Mouse (Mus musculus) midbrain, embryonic 14.5 days (tissue): Measurements from ENCODE around the gene Selplg. TPM values are rescaled to one million over a fixed set of nuclear protein-coding genes. Genes with fewer than 3 reads are reported as not detected.
"Not testable (repeated sequence)": the region's sequence is repeated elsewhere in the genome, so short reads cannot be mapped to it uniquely, and the experiment has no call there.

ENCODE experiments used
- ATAC-seq: fragments of 200-750 bp; cut with Nextera tagmentation; 2 replicates; pipeline ENCODE4 v1.8.0; 2017; ENCODE audit warnings: moderate number of reproducible peaks, moderate library complexity; ENCODE audit not compliant: low FRiP score, low TSS enrichment
- DNase-seq: peaks from one replicate; pipeline ENCODE4 v3.0.0-alpha.2; 2015
- H3K27ac ChIP-seq: fragments of 300-500 bp; sonication (generic); replicated peaks from 2 replicates; pipeline ENCODE4 v1.5.1; 2014; ENCODE audit warnings: mild to moderate bottlenecking, low read depth, low read length, moderate library complexity
- H3K27me3 ChIP-seq: fragments of 300-500 bp; sonication (generic); 2 replicates; pipeline ENCODE4 v1.6.1; 2014; ENCODE audit warnings: low read length, control low read depth, mixed read lengths; ENCODE audit not compliant: control insufficient read depth, insufficient read depth
- H3K36me3 ChIP-seq: fragments of 300-500 bp; sonication (generic); 2 replicates; pipeline ENCODE4 v1.6.1; 2014; ENCODE audit warnings: low read length, control low read depth; ENCODE audit not compliant: control insufficient read depth, insufficient read depth
- H3K4me1 ChIP-seq: fragments of 300-500 bp; sonication (generic); 2 replicates; pipeline ENCODE4 v1.6.1; 2014; ENCODE audit warnings: mild to moderate bottlenecking, antibody characterized with exemption, low read length, control low read depth; ENCODE audit not compliant: control insufficient read depth, insufficient read depth
- H3K4me2 ChIP-seq: fragments of 300-500 bp; sonication (generic); 2 replicates; pipeline ENCODE4 v1.6.1; 2014; ENCODE audit warnings: mild to moderate bottlenecking, low read length, moderate library complexity
- H3K4me3 ChIP-seq: fragments of 300-500 bp; sonication (generic); replicated peaks from 2 replicates; pipeline ENCODE4 v1.5.1; 2014; ENCODE audit warnings: low read depth, low read length
- H3K9ac ChIP-seq: fragments of 300-500 bp; sonication (generic); replicated peaks from 2 replicates; pipeline ENCODE4 v1.6.1; 2014; ENCODE audit warnings: mild to moderate bottlenecking, low read length, moderate library complexity
- H3K9me3 ChIP-seq: fragments of 300-500 bp; sonication (generic); 2 replicates; pipeline ENCODE4 v1.6.1; 2016; ENCODE audit warnings: low read length, control low read depth, mixed read lengths; ENCODE audit not compliant: control insufficient read depth
- WGBS: fragments of 180-500 bp; shearing (Covaris S2); extraction: QIAGEN DNeasy Blood & Tissue Kit; methylation state at CpG from one replicate; pipeline ENCODE4 v1.1.7; 2014; 5-methylcytosine and 5-hydroxymethylcytosine counted together
- polyA plus RNA-seq: library from polyadenylated mRNA; unstranded; fragments of >200 nt; fragmentation: Nextera tagmentation; extraction: Ambion mirVana; gene quantifications from 2 replicates; pipeline ENCODE4 v1.2.1, GENCODE M21; 2014

Selplg gene
- polyA plus RNA-seq, 1 experiment from 2014 or later = 2.6 TPM

GRCm38 (mm10) chr5:113824228-113824627, 8.2 kb downstream of the Selplg start:
- no peak overlapping the region for H3K9ac ChIP-seq
- ATAC-seq = no peak
- H3K9me3 ChIP-seq = no peaks in the 10 kb centered on the region
- no peak overlapping the region for H3K4me3 ChIP-seq
- 85% methylated on average over 4 of the region's 4 CpGs for WGBS
- no peak overlapping the region for H3K27ac ChIP-seq
- H3K4me1 ChIP-seq = no peaks in the 10 kb centered on the region
- no peaks in the 10 kb centered on the region for H3K27me3 ChIP-seq
- H3K36me3 ChIP-seq = no peaks in the 10 kb centered on the region
- H3K4me2 ChIP-seq = no peak overlapping the region
- DNase-seq = no peak

- H3K4me1 ChIP-seq = 0 out of 2 replicates have a peak, but pooled peaks cover 3% of the 10 kb centered on the region
- no peak overlapping the region for H3K4me3 ChIP-seq
- H3K9me3 ChIP-seq = no peaks in the 10 kb centered on the region
- H3K9ac ChIP-seq = no peak overlapping the region
- peak; percentile 75 for DNase-seq
- H3K27me3 ChIP-seq = no peaks in the 10 kb centered on the region
- H3K4me2 ChIP-seq = no peak overlapping the region
- 69% methylated on average over 14 of the region's 14 CpGs for WGBS
- no peak for ATAC-seq
- H3K27ac ChIP-seq = no peak overlapping the region
- no peaks in the 10 kb centered on the region for H3K36me3 ChIP-seq
Measured at GRCm38 (mm10) chr5:113818572-113818971, 13.9 kb downstream of the Selplg start.

- DNase-seq (peak; percentile 88), ATAC-seq (no peak)
- Histone ChIP-seq H3K27ac (no peak overlapping the region), H3K4me1 (0 out of 2 replicates have a peak, but pooled peaks cover 3% of the 10 kb centered on the region), H3K4me3 (no peak overlapping the region), H3K4me2 (no peak overlapping the region), H3K9ac (no peak overlapping the region), H3K9me3 (0 out of 2 replicates have a peak, but pooled peaks cover 4% of the 10 kb centered on the region), H3K36me3 (no peaks in the 10 kb centered on the region), H3K27me3 (no peaks in the 10 kb centered on the region)
- WGBS = 11% methylated on average over 15 of the region's 15 CpGs
Measured at GRCm38 (mm10) chr5:113815638-113816152, 16.7 kb downstream of the Selplg start.

GRCm38 (mm10) chr5:113815041-113815389, 17.4 kb downstream of the Selplg start:
- 56% methylated on average over 11 of the region's 11 CpGs for WGBS
- H3K9me3 ChIP-seq = 0 out of 2 replicates have a peak, but pooled peaks cover 4% of the 10 kb centered on the region
- H3K27ac ChIP-seq = no peak overlapping the region
- DNase-seq (no peak), ATAC-seq (no peak; the same call in 1 of the 2 replicates)
- no peak overlapping the region for H3K4me2 ChIP-seq
- 0 out of 2 replicates have a peak, but pooled peaks cover 3% of the 10 kb centered on the region for H3K4me1 ChIP-seq
- no peaks in the 10 kb centered on the region for H3K27me3 ChIP-seq
- H3K36me3 ChIP-seq = no peaks in the 10 kb centered on the region
- H3K9ac ChIP-seq = no peak overlapping the region
- no peak overlapping the region for H3K4me3 ChIP-seq

GRCm38 (mm10) chr5:113814111-113815040, 18.1 kb downstream of the Selplg start:
- Histone ChIP-seq H3K36me3 (no peaks in the 10 kb centered on the region), H3K9me3 (0 out of 2 replicates have a peak, but pooled peaks cover 4% of the 10 kb centered on the region), H3K27ac (no peak overlapping the region), H3K4me1 (0 out of 2 replicates have a peak, but pooled peaks cover 3% of the 10 kb centered on the region), H3K9ac (no peak overlapping the region), H3K4me2 (no peak overlapping the region), H3K27me3 (no peaks in the 10 kb centered on the region), H3K4me3 (no peak overlapping the region)
- no peak for ATAC-seq
- WGBS = 40% methylated on average over 27 of the region's 27 CpGs
- no peak for DNase-seq

- ATAC-seq (no peak), DNase-seq (no peak)
- no peak overlapping the region for H3K4me3 ChIP-seq
- no peaks in the 10 kb centered on the region for H3K36me3 ChIP-seq
- 0 out of 2 replicates have a peak, but pooled peaks cover 3% of the 10 kb centered on the region for H3K4me1 ChIP-seq
- no peak overlapping the region for H3K4me2 ChIP-seq
- H3K27me3 ChIP-seq = no peaks in the 10 kb centered on the region
- 23% methylated on average over 9 of the region's 9 CpGs for WGBS
- H3K27ac ChIP-seq = no peak overlapping the region
- H3K9ac ChIP-seq = no peak overlapping the region
- H3K9me3 ChIP-seq = 0 out of 2 replicates have a peak, but pooled peaks cover 4% of the 10 kb centered on the region
Measured at GRCm38 (mm10) chr5:113813608-113814007, 18.8 kb downstream of the Selplg start.

GRCm38 (mm10) chr5:113812638-113813037, 19.8 kb downstream of the Selplg start:
- DNase-seq (no peak), ATAC-seq (no peak)
- Histone ChIP-seq H3K4me2 (no peak overlapping the region), H3K36me3 (no peaks in the 10 kb centered on the region), H3K4me1 (no peaks in the 10 kb centered on the region), H3K4me3 (no peak overlapping the region), H3K27me3 (no peaks in the 10 kb centered on the region), H3K9ac (no peak overlapping the region), H3K27ac (no peak overlapping the region), H3K9me3 (0 out of 2 replicates have a peak, but pooled peaks cover 4% of the 10 kb centered on the region)
- WGBS = 94% methylated on average over 2 of the region's 2 CpGs

GRCm38 (mm10) chr5:113811824-113812420, 20.5 kb downstream of the Selplg start:
- 24% methylated on average over 11 of the region's 12 CpGs for WGBS
- not testable (repeated sequence) for H3K27me3 ChIP-seq, H3K4me1 ChIP-seq, H3K4me3 ChIP-seq, ATAC-seq, H3K27ac ChIP-seq, DNase-seq, H3K36me3 ChIP-seq, H3K9me3 ChIP-seq, H3K9ac ChIP-seq, H3K4me2 ChIP-seq
